ENCODE assay signal across 21 mouse cellular contexts in genomic region chr7:83307112-83307511, GRCm38 (mm10).
"Had no signal": no experiment of that assay in that cellular context is flagged by ENCODE, and none has a peak within 500 bp of the region (broad histone marks: within the 10 kb centered on the region; RNA-seq: fewer than 3 reads in every experiment).

No protein-coding gene starts in this region.

- H3K36me3 ChIP-seq: heart, embryonic 10.5 days; heart, embryonic 12.5 days; hindbrain, embryonic 10.5 days; hindbrain, embryonic 12.5 days; intestine, embryonic 15.5 days; limb, embryonic 10.5 days; limb, embryonic 12.5 days; liver, embryonic 12.5 days had no signal

- H3K9me3 ChIP-seq: heart, embryonic 10.5 days; hindbrain, embryonic 10.5 days; intestine, embryonic 15.5 days; limb, embryonic 10.5 days; liver, embryonic 12.5 days had no signal

- H3K27me3 ChIP-seq: heart, embryonic 12.5 days; hindbrain, embryonic 12.5 days; intestine, embryonic 15.5 days; limb, embryonic 12.5 days; liver, embryonic 12.5 days had no signal

- H3K4me3 ChIP-seq: heart, embryonic 10.5 days; heart, embryonic 12.5 days; hindbrain, embryonic 10.5 days; hindbrain, embryonic 12.5 days; intestine, embryonic 15.5 days; layer of hippocampus, adult 2 months; left cerebral cortex, adult 2 months; limb, embryonic 10.5 days; limb, embryonic 12.5 days; liver, embryonic 12.5 days had no signal

- DNase-seq: gastrocnemius, postnatal 25 days; heart, adult 18-20 months; heart, postnatal 10 days; heart, postnatal 4 days; kidney, adult 18-20 months; kidney, adult 8-10 months; kidney, postnatal 10 days; kidney, postnatal 25 days; kidney, postnatal 4 days had no signal

- H3K4me1 ChIP-seq: heart, embryonic 10.5 days; heart, embryonic 12.5 days; hindbrain, embryonic 10.5 days; hindbrain, embryonic 12.5 days; intestine, embryonic 15.5 days; limb, embryonic 10.5 days; limb, embryonic 12.5 days; liver, embryonic 12.5 days had no signal

- H3K27ac ChIP-seq: heart, embryonic 10.5 days; hindbrain, embryonic 10.5 days; hindbrain, embryonic 12.5 days; hindbrain, embryonic 14.5 days; intestine, embryonic 15.5 days; layer of hippocampus, adult 2 months; left cerebral cortex, adult 2 months; limb, embryonic 10.5 days; limb, embryonic 12.5 days; liver, embryonic 12.5 days; liver, embryonic 14.5 days had no signal
